21 mouse cellular contexts compared by ENCODE assay signal in genomic region chr1:91309366-91310085, GRCm38 (mm10). TPM values are rescaled to one million over a fixed set of nuclear protein-coding genes. Genes with fewer than 3 reads are reported as not detected.
"Had no signal": no experiment of that assay in that cellular context is flagged by ENCODE, and none has a peak within 500 bp of the region (broad histone marks: within the 10 kb centered on the region; RNA-seq: fewer than 3 reads in every experiment).

No protein-coding gene starts in this region.

- DNase-seq: layer of hippocampus, postnatal 36 days; lung, adult 18-20 months; lung, postnatal 10 days; lung, postnatal 36 days; retina, postnatal 1 day; right cerebral cortex, postnatal 25 days; spleen, adult 18-20 months; thymus, postnatal 25 days had no signal

- H3K4me2 ChIP-seq: hindbrain, embryonic 14.5 days; lung, embryonic 15.5 days; midbrain, embryonic 13.5 days; neural tube, embryonic 13.5 days; stomach, embryonic 15.5 days had no signal

- ATAC-seq: hindbrain, postnatal 0 days; intestine, postnatal 0 days; midbrain, embryonic 13.5 days; midbrain, embryonic 16.5 days had no signal

- H3K27ac ChIP-seq: hindbrain, embryonic 14.5 days; hindbrain, postnatal 0 days; left cerebral cortex, adult 2 months; lung, embryonic 15.5 days; midbrain, embryonic 10.5 days; midbrain, embryonic 13.5 days; neural tube, embryonic 13.5 days; stomach, embryonic 15.5 days had no signal

- H3K4me1 ChIP-seq: stomach, embryonic 15.5 days had no signal

- H3K4me3 ChIP-seq: left cerebral cortex, adult 2 months; lung, embryonic 15.5 days; megakaryocyte, embryonic 14.5 days; midbrain, embryonic 10.5 days; midbrain, embryonic 13.5 days; myocyte; neural tube, embryonic 13.5 days; stomach, embryonic 15.5 days had no signal

- H3K27me3 ChIP-seq: lung, embryonic 15.5 days; megakaryocyte, embryonic 14.5 days; midbrain, embryonic 13.5 days; neural tube, embryonic 13.5 days; stomach, embryonic 15.5 days had no signal

- H3K9me3 ChIP-seq: lung, embryonic 15.5 days; megakaryocyte, embryonic 14.5 days; midbrain, embryonic 10.5 days; midbrain, embryonic 13.5 days; neural tube, embryonic 13.5 days; stomach, embryonic 15.5 days had no signal

- H3K9ac ChIP-seq: hindbrain, embryonic 14.5 days; lung, embryonic 15.5 days; midbrain, embryonic 13.5 days; neural tube, embryonic 13.5 days; stomach, embryonic 15.5 days had no signal

RNA-seq across cellular contexts. Expression of gene Espnl, which starts 12.3 kb away (rescaled TPM):
- polyA plus RNA-seq: intestine, embryonic 14.5 days; intestine, postnatal 0 days; midbrain, embryonic 10.5 days; stomach, embryonic 15.5 days had no signal
